Mouse (Mus musculus): Measurements from ENCODE around the gene Nhlh2. TPM values are rescaled to one million over a fixed set of nuclear protein-coding genes. Genes with fewer than 3 reads are reported as not detected.

Nhlh2 gene
- polyA plus RNA-seq, 1 experiment from 2014 or later, result 0.04 TPM

GRCm38 (mm10) chr3:101997851-101998250 is 12.0 kb upstream of the Nhlh2 start:
- H3K4me1 ChIP-seq, result no peaks in the 10 kb centered on the region
- H3K27ac ChIP-seq, result no peak overlapping the region
- H3K9ac ChIP-seq, result no peak overlapping the region
- no peaks in the 10 kb centered on the region for H3K27me3 ChIP-seq
- H3K36me3 ChIP-seq, result no peaks in the 10 kb centered on the region
- H3K4me2 ChIP-seq, result no peak overlapping the region
- H3K4me3 ChIP-seq, result no peak overlapping the region
- ATAC-seq (ENCODE audit: borderline replicate concordance, extremely low read depth, low FRiP score, low TSS enrichment), result no peak
- 80% methylated on average over 3 of the region's 3 CpGs for WGBS
- no peaks in the 10 kb centered on the region for H3K9me3 ChIP-seq

DNA sequence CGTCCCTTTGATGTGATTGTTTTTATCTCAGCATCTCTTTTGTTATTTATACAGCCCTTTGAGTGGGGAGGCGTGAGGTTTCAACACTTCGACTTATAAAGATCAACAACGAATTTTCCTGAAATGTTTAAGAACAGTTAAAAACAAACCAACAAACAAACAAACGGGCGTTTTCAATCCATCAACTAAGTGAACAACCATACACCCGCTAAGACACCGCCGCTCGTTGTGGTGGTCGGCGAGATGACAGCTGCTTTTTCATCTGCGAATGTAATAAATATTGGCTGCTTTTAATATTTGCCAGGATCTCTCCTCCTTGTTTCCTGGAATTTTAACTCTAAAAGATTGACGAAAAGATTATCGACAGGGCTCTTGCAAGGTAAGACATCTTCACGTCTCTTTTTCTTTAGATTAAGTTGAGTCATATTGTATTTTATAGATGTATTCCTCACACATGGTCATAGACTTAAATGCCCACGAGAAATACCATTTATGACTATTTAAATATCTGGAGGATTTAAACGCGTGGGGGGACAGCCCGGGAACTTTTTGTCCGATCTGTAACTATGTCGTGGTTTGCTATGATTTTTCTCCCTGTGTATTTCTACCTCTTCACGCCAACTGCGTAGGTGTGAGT is 923 bp downstream of the Nhlh2 start:
- Histone ChIP-seq H3K4me3 (peak overlapping the region; percentile 34; the same call in 1 of the 2 replicates), H3K4me1 (peaks cover 23% of the 10 kb centered on the region), H3K4me2 (peak overlapping the region; percentile 61; the same call in 1 of the 2 replicates)

GRCm38 (mm10) chr3:102011318-102012075 is 1.6 kb downstream of the Nhlh2 start:
- WGBS, result 2% methylated on average over 48 of the region's 48 CpGs
- ATAC-seq (ENCODE audit: borderline replicate concordance, extremely low read depth, low FRiP score, low TSS enrichment), result no peak
- Histone ChIP-seq H3K9ac (0 out of 2 replicates have a peak overlapping the region, but pooled peaks have one; percentile 5), H3K36me3 (no peaks in the 10 kb centered on the region), H3K9me3 (no peaks in the 10 kb centered on the region), H3K27me3 (peaks cover 90% of the 10 kb centered on the region), H3K4me2 (peak overlapping the region; percentile 61), H3K4me3 (peak overlapping the region; percentile 34), H3K4me1 (peaks cover 23% of the 10 kb centered on the region), H3K27ac (no peak overlapping the region)

More for the DNA sequence above, 923 bp downstream of the Nhlh2 start:
- H3K27ac ChIP-seq, result no peak overlapping the region
- peaks cover 83% of the 10 kb centered on the region for H3K27me3 ChIP-seq
- no peak for ATAC-seq (ENCODE audit: borderline replicate concordance, extremely low read depth, low FRiP score, low TSS enrichment)
- 4% methylated on average over 24 of the region's 24 CpGs for WGBS
- no peaks in the 10 kb centered on the region for H3K36me3 ChIP-seq
- no peak overlapping the region for H3K9ac ChIP-seq
- H3K9me3 ChIP-seq, result no peaks in the 10 kb centered on the region

GRCm38 (mm10) chr3:102012076-102012610 is 2.3 kb downstream of the Nhlh2 start:
- peaks cover 96% of the 10 kb centered on the region for H3K27me3 ChIP-seq
- peak overlapping the region; percentile 34 for H3K4me3 ChIP-seq
- ATAC-seq (ENCODE audit: borderline replicate concordance, extremely low read depth, low FRiP score, low TSS enrichment), result no peak
- no peak overlapping the region for H3K27ac ChIP-seq
- 7% methylated on average over 23 of the region's 23 CpGs for WGBS
- H3K4me2 ChIP-seq, result peak overlapping the region; percentile 61
- peaks cover 23% of the 10 kb centered on the region for H3K4me1 ChIP-seq
- no peaks in the 10 kb centered on the region for H3K36me3 ChIP-seq
- no peaks in the 10 kb centered on the region for H3K9me3 ChIP-seq
- H3K9ac ChIP-seq, result no peak overlapping the region

DNA sequence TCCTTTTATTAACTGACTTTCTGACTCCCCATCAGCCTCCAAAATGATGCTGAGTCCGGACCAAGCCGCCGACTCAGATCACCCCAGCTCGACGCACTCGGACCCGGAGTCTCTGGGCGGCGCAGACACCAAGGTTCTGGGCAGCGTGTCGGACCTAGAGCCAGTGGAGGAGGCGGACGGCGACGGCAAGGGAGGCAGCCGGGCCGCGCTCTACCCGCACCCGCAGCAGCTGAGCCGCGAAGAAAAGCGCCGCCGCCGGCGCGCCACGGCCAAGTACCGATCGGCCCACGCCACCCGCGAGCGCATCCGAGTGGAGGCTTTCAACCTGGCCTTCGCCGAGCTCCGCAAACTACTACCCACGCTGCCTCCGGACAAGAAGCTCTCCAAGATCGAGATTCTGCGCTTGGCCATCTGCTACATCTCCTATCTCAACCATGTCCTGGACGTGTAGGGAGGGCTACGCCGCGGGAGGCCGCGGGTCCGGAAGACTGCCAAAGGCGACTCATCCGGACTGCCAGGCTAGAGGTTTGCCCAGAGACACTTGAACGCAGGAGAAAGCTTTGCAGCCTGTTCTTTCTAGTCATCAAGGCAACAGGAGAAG is 2.8 kb downstream of the Nhlh2 start:
- Histone ChIP-seq H3K4me1 (peaks cover 23% of the 10 kb centered on the region), H3K4me2 (peak overlapping the region; percentile 61), H3K27ac (no peak overlapping the region), H3K9me3 (no peaks in the 10 kb centered on the region), H3K27me3 (peaks cover 96% of the 10 kb centered on the region), H3K9ac (no peak overlapping the region), H3K4me3 (peak overlapping the region; percentile 34), H3K36me3 (no peaks in the 10 kb centered on the region)
- WGBS, result under 1% methylated on average over 53 of the region's 53 CpGs
- ATAC-seq (ENCODE audit: borderline replicate concordance, extremely low read depth, low FRiP score, low TSS enrichment), result no peak

- Histone ChIP-seq H3K4me3 (no peak overlapping the region), H3K27ac (no peak overlapping the region), H3K9me3 (no peaks in the 10 kb centered on the region), H3K36me3 (no peaks in the 10 kb centered on the region), H3K27me3 (peaks cover 69% of the 10 kb centered on the region), H3K9ac (no peak overlapping the region), H3K4me2 (no peak overlapping the region), H3K4me1 (peaks cover 19% of the 10 kb centered on the region)
- no peak for ATAC-seq (ENCODE audit: borderline replicate concordance, extremely low read depth, low FRiP score, low TSS enrichment)
- 62% methylated on average over 1 of the region's 1 CpGs for WGBS
These were observed 10.7 kb downstream of the Nhlh2 start for GRCm38 (mm10) chr3:102020604-102021003.

DNA sequence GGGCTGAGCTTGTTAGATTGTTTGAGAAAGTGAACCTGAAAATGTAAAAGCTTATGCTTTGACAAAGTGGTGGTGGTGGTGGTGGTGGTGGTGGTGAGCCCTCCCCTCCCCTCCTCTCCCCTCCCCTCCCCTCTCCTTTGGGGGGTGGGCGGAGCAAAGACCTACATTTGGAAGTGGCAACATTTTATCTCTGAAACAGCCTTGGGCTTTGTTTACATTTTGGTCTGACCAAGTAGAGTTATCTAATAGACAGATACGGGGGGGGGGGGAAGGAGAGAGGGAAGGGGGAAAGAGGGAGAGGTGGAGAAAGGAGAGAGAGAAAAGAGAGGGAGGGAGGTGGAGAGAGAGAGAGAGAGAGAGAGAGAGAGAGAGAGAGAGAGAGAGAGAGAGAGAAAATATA is 12.8 kb downstream of the Nhlh2 start:
- Histone ChIP-seq H3K4me3 (no peak overlapping the region), H3K9me3 (no peaks in the 10 kb centered on the region), H3K27me3 (peaks cover 51% of the 10 kb centered on the region), H3K36me3 (no peaks in the 10 kb centered on the region), H3K4me1 (peaks cover 19% of the 10 kb centered on the region), H3K9ac (no peak overlapping the region), H3K4me2 (no peak overlapping the region), H3K27ac (no peak overlapping the region)
- 12% methylated on average over 2 of the region's 2 CpGs for WGBS
- no peak for ATAC-seq (ENCODE audit: borderline replicate concordance, extremely low read depth, low FRiP score, low TSS enrichment)

DNA sequence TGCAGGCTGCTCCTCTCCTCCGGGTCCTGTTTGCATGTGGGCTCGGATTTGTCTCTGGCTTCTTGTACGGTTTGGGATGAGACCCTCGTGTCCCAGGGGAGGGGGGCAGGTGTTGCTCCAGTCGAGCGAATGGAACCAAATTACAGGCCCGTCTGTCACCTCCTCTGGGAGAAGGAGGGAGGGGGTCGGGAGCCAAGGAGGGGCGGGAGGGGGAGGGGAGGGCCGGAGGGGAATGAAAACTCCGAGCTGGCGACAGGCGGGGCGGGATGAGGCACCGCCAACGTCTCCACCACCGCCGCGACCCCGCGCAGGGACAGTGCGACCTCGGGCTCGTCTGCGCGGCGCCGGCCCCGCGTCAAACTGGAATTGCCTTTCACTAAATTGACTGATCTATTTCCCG is 13.5 kb downstream of the Nhlh2 start:
- Histone ChIP-seq H3K27me3 (peaks cover 45% of the 10 kb centered on the region), H3K27ac (no peak overlapping the region), H3K4me2 (peak overlapping the region; percentile 59), H3K4me1 (peaks cover 19% of the 10 kb centered on the region), H3K9me3 (no peaks in the 10 kb centered on the region), H3K9ac (no peak overlapping the region), H3K36me3 (no peaks in the 10 kb centered on the region), H3K4me3 (peak overlapping the region; percentile 31)
- ATAC-seq (ENCODE audit: borderline replicate concordance, extremely low read depth, low FRiP score, low TSS enrichment), result no peak
- 1% methylated on average over 30 of the region's 31 CpGs for WGBS

- Histone ChIP-seq H3K4me1 (peaks cover 19% of the 10 kb centered on the region), H3K27ac (no peak overlapping the region), H3K9ac (no peak overlapping the region), H3K4me3 (peak overlapping the region; percentile 31), H3K36me3 (no peaks in the 10 kb centered on the region), H3K27me3 (peaks cover 45% of the 10 kb centered on the region), H3K9me3 (no peaks in the 10 kb centered on the region), H3K4me2 (peak overlapping the region; percentile 59)
- 13% methylated on average over 5 of the region's 5 CpGs for WGBS
- no peak; the same call in 1 of the 2 replicates for ATAC-seq (ENCODE audit: borderline replicate concordance, extremely low read depth, low FRiP score, low TSS enrichment)
These were observed 14.0 kb downstream of the Nhlh2 start for GRCm38 (mm10) chr3:102023829-102024228.

GRCm38 (mm10) chr3:102024981-102025451 is 15.1 kb downstream of the Nhlh2 start:
- Histone ChIP-seq H3K36me3 (no peaks in the 10 kb centered on the region), H3K4me2 (no peak overlapping the region), H3K4me1 (peaks cover 19% of the 10 kb centered on the region), H3K9ac (no peak overlapping the region), H3K27me3 (peaks cover 45% of the 10 kb centered on the region), H3K4me3 (no peak overlapping the region), H3K9me3 (no peaks in the 10 kb centered on the region), H3K27ac (no peak overlapping the region)
- no peak for ATAC-seq (ENCODE audit: borderline replicate concordance, extremely low read depth, low FRiP score, low TSS enrichment)
- WGBS, result 37% methylated on average over 9 of the region's 9 CpGs

GRCm38 (mm10) chr3:102025659-102026058 is 15.8 kb downstream of the Nhlh2 start:
- Histone ChIP-seq H3K4me3 (no peak overlapping the region), H3K27ac (no peak overlapping the region), H3K4me2 (no peak overlapping the region), H3K27me3 (peaks cover 43% of the 10 kb centered on the region), H3K9ac (no peak overlapping the region), H3K4me1 (peaks cover 19% of the 10 kb centered on the region), H3K9me3 (no peaks in the 10 kb centered on the region), H3K36me3 (no peaks in the 10 kb centered on the region)
- no peak for ATAC-seq (ENCODE audit: borderline replicate concordance, extremely low read depth, low FRiP score, low TSS enrichment)
- WGBS, result 61% methylated on average over 5 of the region's 5 CpGs

Measured in lung, embryonic 15.5 days (tissue).